Mouse (Mus musculus) ES-E14 (cell line): Measurements from ENCODE around the gene Mtr.

Experiments
- CHD2 ChIP-seq: IDR thresholded peaks from 2 replicates; pipeline ENCODE4 v1.6.1; 2014; ENCODE audit warnings: mild to moderate bottlenecking, low read depth, low read length, inconsistent platforms
- HCFC1 ChIP-seq: IDR thresholded peaks from 2 replicates; pipeline ENCODE4 v1.6.1; 2012; ENCODE audit warnings: low read length, inconsistent platforms, borderline replicate concordance; ENCODE audit not compliant: insufficient read depth
- ZC3H11A ChIP-seq: IDR thresholded peaks from 2 replicates; pipeline ENCODE4 v1.6.1; 2012; ENCODE audit warnings: low read depth, mild to moderate bottlenecking, inconsistent platforms, low read length, borderline replicate concordance
- ZNF384 ChIP-seq: IDR thresholded peaks from 2 replicates; pipeline ENCODE4 v1.6.1; 2012; ENCODE audit warnings: low read depth, low read length, inconsistent platforms

DNA sequence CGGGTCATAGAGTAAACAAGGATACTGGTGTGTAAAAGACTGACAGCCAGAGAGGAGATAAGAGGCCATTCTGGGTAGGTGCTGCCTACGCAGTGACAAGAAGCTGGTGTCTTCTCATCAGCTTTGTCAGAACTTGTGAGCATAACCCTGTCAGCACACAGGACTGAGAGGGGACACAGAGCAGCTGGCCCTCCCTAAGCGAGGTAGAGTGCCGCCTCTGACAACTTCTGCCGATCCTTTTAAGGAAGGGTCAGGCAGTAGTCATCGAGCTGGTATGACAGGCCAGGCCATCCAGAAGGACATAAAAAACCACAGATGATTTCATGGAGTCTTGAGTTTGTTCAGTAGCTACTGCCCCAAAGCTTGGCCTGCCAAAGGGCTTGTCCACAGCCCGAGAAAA is 124.4 kb downstream of the Mtr start:
- TF ChIP-seq ZC3H11A (no peak), HCFC1 (no peak), ZNF384 (no peak), CHD2 (no peak)
